Mouse (Mus musculus): ENCODE data around the gene Wnk3. TPM values are rescaled to one million over a fixed set of nuclear protein-coding genes. Genes with fewer than 3 reads are reported as not detected.
A peak's percentile ranks its signal among the peaks of the same experiment; 100 is the strongest.

The Wnk3 gene
- polyA plus RNA-seq, 1 experiment from 2014 or later, result 16.8 TPM

- Histone ChIP-seq H3K27me3 (ENCODE audit: control insufficient read depth, insufficient read depth, low read depth, low read length) (0 out of 2 replicates have a peak, but pooled peaks cover 2% of the 10 kb centered on the region), H3K4me1 (ENCODE audit: control insufficient read depth, insufficient read depth, low read length) (peaks cover 9% of the 10 kb centered on the region; the same call in 1 of the 2 replicates), H3K36me3 (ENCODE audit: control insufficient read depth, insufficient read depth, low read length) (no peaks in the 10 kb centered on the region), H3K9ac (ENCODE audit: low read depth, low read length) (peak within 1 kb of the TSS; percentile 74), H3K4me3 (ENCODE audit: low read depth, low read length) (peak within 1 kb of the TSS; percentile 66), H3K9me3 (replicated peaks; ENCODE audit: control insufficient read depth, low read length, poor library complexity, severe bottlenecking) (no peaks in the 10 kb centered on the region), H3K27ac (ENCODE audit: low read length) (peak within 1 kb of the TSS; percentile 91), H3K4me2 (ENCODE audit: low read length) (peak within 1 kb of the TSS; percentile 67)
- peak; percentile 95 for ATAC-seq
- 16% methylated on average over 23 of the region's 56 CpGs for WGBS
Measured at GRCm38 (mm10) chrX:151343761-151344500, 146.1 kb downstream of the Wnk3 start, which contains the start of gene Fam120c. Gene Fam120c (plus strand): TSS chrX:151344175.

- 0 out of 2 replicates have a peak, but pooled peaks cover 2% of the 10 kb centered on the region for H3K27me3 ChIP-seq (ENCODE audit: control insufficient read depth, insufficient read depth, low read depth, low read length)
- no peaks in the 10 kb centered on the region for H3K9me3 ChIP-seq (replicated peaks; ENCODE audit: control insufficient read depth, low read length, poor library complexity, severe bottlenecking)
- H3K27ac ChIP-seq (ENCODE audit: low read length), result peak overlapping the region; percentile 91
- ATAC-seq, result peak; percentile 84
- H3K4me2 ChIP-seq (ENCODE audit: low read length), result peak overlapping the region; percentile 67
- peak overlapping the region; percentile 74 for H3K9ac ChIP-seq (ENCODE audit: low read depth, low read length)
- peak overlapping the region; percentile 66 for H3K4me3 ChIP-seq (ENCODE audit: low read depth, low read length)
- H3K36me3 ChIP-seq (ENCODE audit: control insufficient read depth, insufficient read depth, low read length), result no peaks in the 10 kb centered on the region
- peaks cover 9% of the 10 kb centered on the region; the same call in 1 of the 2 replicates for H3K4me1 ChIP-seq (ENCODE audit: control insufficient read depth, insufficient read depth, low read length)
- 14% methylated on average over 27 of the region's 33 CpGs for WGBS
Measured at GRCm38 (mm10) chrX:151344501-151344984, 146.7 kb downstream of the Wnk3 start.

GRCm38 (mm10) chrX:151345333-151346125 is 147.7 kb downstream of the Wnk3 start:
- Histone ChIP-seq H3K4me2 (ENCODE audit: low read length) (peak overlapping the region; percentile 67), H3K27ac (ENCODE audit: low read length) (peak overlapping the region; percentile 91; the same call in 1 of the 2 replicates), H3K9me3 (replicated peaks; ENCODE audit: control insufficient read depth, low read length, poor library complexity, severe bottlenecking) (no peaks in the 10 kb centered on the region), H3K36me3 (ENCODE audit: control insufficient read depth, insufficient read depth, low read length) (no peaks in the 10 kb centered on the region), H3K4me3 (ENCODE audit: low read depth, low read length) (peak overlapping the region; percentile 66), H3K27me3 (ENCODE audit: control insufficient read depth, insufficient read depth, low read depth, low read length) (0 out of 2 replicates have a peak, but pooled peaks cover 2% of the 10 kb centered on the region), H3K9ac (ENCODE audit: low read depth, low read length) (peak overlapping the region; percentile 74), H3K4me1 (ENCODE audit: control insufficient read depth, insufficient read depth, low read length) (peaks cover 9% of the 10 kb centered on the region; the same call in 1 of the 2 replicates)
- WGBS, result 26% methylated on average over 11 of the region's 11 CpGs
- ATAC-seq, result no peak

- H3K27ac ChIP-seq (ENCODE audit: low read length), result no peak overlapping the region
- H3K9me3 ChIP-seq (replicated peaks; ENCODE audit: control insufficient read depth, low read length, poor library complexity, severe bottlenecking), result no peaks in the 10 kb centered on the region
- no peaks in the 10 kb centered on the region for H3K27me3 ChIP-seq (ENCODE audit: control insufficient read depth, insufficient read depth, low read depth, low read length)
- H3K4me3 ChIP-seq (ENCODE audit: low read depth, low read length), result no peak overlapping the region
- ATAC-seq, result no peak
- no peak overlapping the region for H3K9ac ChIP-seq (ENCODE audit: low read depth, low read length)
- no peaks in the 10 kb centered on the region for H3K36me3 ChIP-seq (ENCODE audit: control insufficient read depth, insufficient read depth, low read length)
- H3K4me1 ChIP-seq (ENCODE audit: control insufficient read depth, insufficient read depth, low read length), result peaks cover 9% of the 10 kb centered on the region; the same call in 1 of the 2 replicates
- H3K4me2 ChIP-seq (ENCODE audit: low read length), result no peak overlapping the region
Measured at GRCm38 (mm10) chrX:151347278-151347677, 149.4 kb downstream of the Wnk3 start.

- 92% methylated on average over 5 of the region's 5 CpGs for WGBS
- Histone ChIP-seq H3K27me3 (ENCODE audit: control insufficient read depth, insufficient read depth, low read depth, low read length) (no peaks in the 10 kb centered on the region), H3K4me2 (ENCODE audit: low read length) (no peak overlapping the region), H3K36me3 (ENCODE audit: control insufficient read depth, insufficient read depth, low read length) (no peaks in the 10 kb centered on the region), H3K4me3 (ENCODE audit: low read depth, low read length) (no peak overlapping the region), H3K9me3 (replicated peaks; ENCODE audit: control insufficient read depth, low read length, poor library complexity, severe bottlenecking) (no peaks in the 10 kb centered on the region), H3K4me1 (ENCODE audit: control insufficient read depth, insufficient read depth, low read length) (peaks cover 9% of the 10 kb centered on the region; the same call in 1 of the 2 replicates), H3K9ac (ENCODE audit: low read depth, low read length) (no peak overlapping the region), H3K27ac (ENCODE audit: low read length) (no peak overlapping the region)
- no peak for ATAC-seq
Measured at GRCm38 (mm10) chrX:151349322-151349721, 151.4 kb downstream of the Wnk3 start.

Other genes with a start within 250 kb of the Wnk3 start
- gene Gnl3l, start 180.8 kb upstream of the Wnk3 start, polyA plus RNA-seq (2015; fragmentation: Nextera tagmentation; extraction: Ambion mirVana), result 94.7 and 95.9 TPM in 2 replicates
- gene Fgd1, start 151.9 kb upstream of the Wnk3 start, polyA plus RNA-seq (2015; fragmentation: Nextera tagmentation; extraction: Ambion mirVana), result 13.1 and 13.4 TPM in 2 replicates
- 38.2 and 38.8 TPM in 2 replicates for gene Tsr2, start 101.5 kb upstream of the Wnk3 start, polyA plus RNA-seq (2015; fragmentation: Nextera tagmentation; extraction: Ambion mirVana)
- 8.2 and 8.5 TPM in 2 replicates for gene Fam120c, start 146.1 kb downstream of the Wnk3 start, polyA plus RNA-seq (2015; fragmentation: Nextera tagmentation; extraction: Ambion mirVana)